In genomic region chr2:64079765-64080164, GRCm38 (mm10) we compare ENCODE assay signal across 16 mouse cellular contexts. TPM values are rescaled to one million over a fixed set of nuclear protein-coding genes. Genes with fewer than 3 reads are reported as not detected.
DNase-seq lines count a peak whose midpoint lies in the region; ATAC-seq and TF ChIP-seq lines count a peak whose summit lies in the region.
"Had no signal": no experiment of that assay in that cellular context is flagged by ENCODE, and none has a peak within 500 bp of the region (broad histone marks: within the 10 kb centered on the region; RNA-seq: fewer than 3 reads in every experiment).

No protein-coding gene starts in this region.

- no peak for DNase-seq in heart, postnatal 10 days
- DNase-seq in embryonic facial prominence, embryonic 14.5 days (ENCODE audit: low spot score) = peak; percentile 63
- no peak for DNase-seq in midbrain, postnatal 0 days (ENCODE audit: low spot score)
- no peak for DNase-seq in c-Kit-positive CD71-positive TER-119-positive erythroid progenitor cells, embryonic 14.5 days (ENCODE audit: low spot score)
- no peak for DNase-seq in cerebellum, postnatal 25 days
- no peak for DNase-seq in kidney, postnatal 10 days
- DNase-seq: heart, postnatal 4 days; kidney, adult 2 months had no signal

- H3K9me3 ChIP-seq in heart, embryonic 13.5 days = no peaks in the 10 kb centered on the region
- H3K9me3 ChIP-seq in embryonic facial prominence, embryonic 14.5 days (ENCODE audit: control insufficient read depth, low read length) = no peaks in the 10 kb centered on the region
- no peaks in the 10 kb centered on the region for H3K9me3 ChIP-seq in hindbrain, embryonic 12.5 days (replicated peaks)
- H3K9me3 ChIP-seq in midbrain, postnatal 0 days (ENCODE audit: low read length) = no peaks in the 10 kb centered on the region
- H3K9me3 ChIP-seq: liver, embryonic 15.5 days had no signal

- H3K4me1 ChIP-seq in heart, embryonic 13.5 days = peaks cover 84% of the 10 kb centered on the region
- peaks cover 23% of the 10 kb centered on the region for H3K4me1 ChIP-seq in embryonic facial prominence, embryonic 14.5 days (ENCODE audit: control insufficient read depth, insufficient read depth, low read length)
- H3K4me1 ChIP-seq in hindbrain, embryonic 12.5 days = peaks cover 51% of the 10 kb centered on the region
- H3K4me1 ChIP-seq in midbrain, postnatal 0 days (ENCODE audit: insufficient read depth, low read length) = no peaks in the 10 kb centered on the region
- H3K4me1 ChIP-seq: liver, embryonic 15.5 days had no signal

- H3K27me3 ChIP-seq in heart, embryonic 13.5 days (replicated peaks) = no peaks in the 10 kb centered on the region
- H3K27me3 ChIP-seq in embryonic facial prominence, embryonic 14.5 days (replicated peaks; ENCODE audit: control insufficient read depth, insufficient read depth, low read length) = no peaks in the 10 kb centered on the region
- H3K27me3 ChIP-seq in hindbrain, embryonic 12.5 days = no peaks in the 10 kb centered on the region
- no peaks in the 10 kb centered on the region for H3K27me3 ChIP-seq in midbrain, postnatal 0 days (ENCODE audit: insufficient read depth, low read length)
- H3K27me3 ChIP-seq: liver, embryonic 15.5 days had no signal

- no peak overlapping the region for H3K4me3 ChIP-seq in heart, embryonic 13.5 days
- no peak overlapping the region for H3K4me3 ChIP-seq in embryonic facial prominence, embryonic 14.5 days (ENCODE audit: low read depth, low read length)
- H3K4me3 ChIP-seq in hindbrain, embryonic 12.5 days = no peak overlapping the region
- H3K4me3 ChIP-seq in midbrain, postnatal 0 days (ENCODE audit: low read depth, low read length) = no peak overlapping the region
- H3K4me3 ChIP-seq: liver, embryonic 15.5 days had no signal

- H3K4me2 ChIP-seq in heart, embryonic 13.5 days = peak overlapping the region; percentile 36
- no peak overlapping the region for H3K4me2 ChIP-seq in embryonic facial prominence, embryonic 14.5 days (ENCODE audit: low read depth, low read length)
- H3K4me2 ChIP-seq in hindbrain, embryonic 12.5 days (replicated peaks) = peak overlapping the region; percentile 15; the same call in 1 of the 2 replicates
- H3K4me2 ChIP-seq in midbrain, postnatal 0 days (ENCODE audit: low read depth, low read length, poor library complexity, severe bottlenecking) = no peak overlapping the region
- H3K4me2 ChIP-seq: liver, embryonic 15.5 days had no signal

- H3K27ac ChIP-seq in heart, embryonic 13.5 days (replicated peaks) = peak overlapping the region; percentile 59; the same call in 1 of the 2 replicates
- H3K27ac ChIP-seq in embryonic facial prominence, embryonic 14.5 days (replicated peaks; ENCODE audit: low read depth, low read length) = no peak overlapping the region
- peak overlapping the region; percentile 76 for H3K27ac ChIP-seq in hindbrain, embryonic 12.5 days
- no peak overlapping the region for H3K27ac ChIP-seq in midbrain, postnatal 0 days (ENCODE audit: low read depth, low read length)
- H3K27ac ChIP-seq: liver, embryonic 15.5 days had no signal

- no peak overlapping the region for H3K9ac ChIP-seq in heart, embryonic 13.5 days
- no peak overlapping the region for H3K9ac ChIP-seq in embryonic facial prominence, embryonic 14.5 days (ENCODE audit: low read depth, low read length)
- no peak overlapping the region; the same call in 1 of the 2 replicates for H3K9ac ChIP-seq in hindbrain, embryonic 12.5 days
- no peak overlapping the region for H3K9ac ChIP-seq in midbrain, postnatal 0 days (replicated peaks; ENCODE audit: low read length, poor library complexity, severe bottlenecking)
- H3K9ac ChIP-seq: liver, embryonic 15.5 days had no signal

- no peaks in the 10 kb centered on the region for H3K36me3 ChIP-seq in heart, embryonic 13.5 days
- no peaks in the 10 kb centered on the region for H3K36me3 ChIP-seq in embryonic facial prominence, embryonic 14.5 days (ENCODE audit: control insufficient read depth, insufficient read depth, low read length)
- no peaks in the 10 kb centered on the region for H3K36me3 ChIP-seq in hindbrain, embryonic 12.5 days
- no peaks in the 10 kb centered on the region for H3K36me3 ChIP-seq in midbrain, postnatal 0 days (ENCODE audit: insufficient read depth, low read length)
- H3K36me3 ChIP-seq: liver, embryonic 15.5 days had no signal

- no peak for TF ChIP-seq CTCF in midbrain, postnatal 0 days (IDR thresholded peaks at IDR 0.05)

- intact Hi-C loops in heart, postnatal 10 days (cut with DNase I) = loop anchor here (5.0 to 10.0 kb wide), 2 partner anchors 245 to 377 kb away; no protein-coding TSS in a partner anchor

- ATAC-seq in heart, embryonic 13.5 days (ENCODE audit: extremely low read depth, insufficient number of reproducible peaks, low FRiP score, low TSS enrichment) = no peak
- peak; percentile 60; the same call in 1 of the 2 replicates for ATAC-seq in embryonic facial prominence, embryonic 14.5 days (ENCODE audit: low read depth)
- ATAC-seq in hindbrain, embryonic 12.5 days (ENCODE audit: low FRiP score) = peak; percentile 84
- ATAC-seq in midbrain, postnatal 0 days (ENCODE audit: low FRiP score) = 0 out of 2 replicates have a peak, but pooled peaks have one; percentile 19
- ATAC-seq: activated CD4-positive, CD25-positive, alpha-beta regulatory T cell, adult 4 months had no signal

- 9% methylated on average over 4 of the region's 4 CpGs for WGBS in heart, embryonic 13.5 days
- 10% methylated on average over 4 of the region's 4 CpGs for WGBS in embryonic facial prominence, embryonic 14.5 days
- 2% methylated on average over 4 of the region's 4 CpGs for WGBS in hindbrain, embryonic 12.5 days
- WGBS in midbrain, postnatal 0 days = 27% methylated on average over 4 of the region's 4 CpGs

RNA-seq across cellular contexts. Expression of gene Fign, which starts 18.1 kb away (rescaled TPM):
- polyA plus RNA-seq in heart, embryonic 13.5 days (2015; fragmentation: Nextera tagmentation; extraction: Ambion mirVana) = 8.3 and 9.5 TPM in 2 replicates
- 10 to 100 TPM in 1 of 2 experiments, 1 to 10 TPM in 1; 7.9 to 12.4 TPM for total RNA-seq in heart, postnatal 10 days (2021)
- 6.0 and 7.2 TPM in 2 replicates for polyA plus RNA-seq in embryonic facial prominence, embryonic 14.5 days (2014; fragmentation: Nextera tagmentation; extraction: Ambion mirVana)
- polyA plus RNA-seq in hindbrain, embryonic 12.5 days (2016; fragmentation: Nextera tagmentation; extraction: Ambion mirVana) = 13.3 and 14.5 TPM in 2 replicates
- total RNA-seq in midbrain, postnatal 0 days (2014; rRNA removed) = 7.9 and 12.2 TPM in 2 replicates
- 14.9 and 16.7 TPM in 2 replicates for polyA plus RNA-seq in midbrain, postnatal 0 days (2015; fragmentation: Nextera tagmentation; extraction: Ambion mirVana)
- total RNA-seq: common myeloid progenitor, adult 5-6 weeks; megakaryocyte progenitor cell, adult 5-6 weeks; MEL; neutrophil, adult 5-6 weeks had no signal

Comparison
In these comparisons a context has a peak if more than half of its experiments do, and no peak if none do; other contexts are left out.
1. H3K27ac ChIP-seq: peak in heart, embryonic 13.5 days (single experiment) and hindbrain, embryonic 12.5 days (single experiment); none in embryonic facial prominence, embryonic 14.5 days (single experiment) and midbrain, postnatal 0 days (single experiment).
2. H3K4me2 ChIP-seq: peak in heart, embryonic 13.5 days (single experiment) and hindbrain, embryonic 12.5 days (single experiment); none in embryonic facial prominence, embryonic 14.5 days (single experiment) and midbrain, postnatal 0 days (single experiment).